Mouse (Mus musculus): ENCODE results near the gene Stac3. TPM values are rescaled to one million over a fixed set of nuclear protein-coding genes. Genes with fewer than 3 reads are reported as not detected.

Stac3 gene
- polyA plus RNA-seq (2012): 0.10 and 0.22 TPM in 2 replicates

DNA sequence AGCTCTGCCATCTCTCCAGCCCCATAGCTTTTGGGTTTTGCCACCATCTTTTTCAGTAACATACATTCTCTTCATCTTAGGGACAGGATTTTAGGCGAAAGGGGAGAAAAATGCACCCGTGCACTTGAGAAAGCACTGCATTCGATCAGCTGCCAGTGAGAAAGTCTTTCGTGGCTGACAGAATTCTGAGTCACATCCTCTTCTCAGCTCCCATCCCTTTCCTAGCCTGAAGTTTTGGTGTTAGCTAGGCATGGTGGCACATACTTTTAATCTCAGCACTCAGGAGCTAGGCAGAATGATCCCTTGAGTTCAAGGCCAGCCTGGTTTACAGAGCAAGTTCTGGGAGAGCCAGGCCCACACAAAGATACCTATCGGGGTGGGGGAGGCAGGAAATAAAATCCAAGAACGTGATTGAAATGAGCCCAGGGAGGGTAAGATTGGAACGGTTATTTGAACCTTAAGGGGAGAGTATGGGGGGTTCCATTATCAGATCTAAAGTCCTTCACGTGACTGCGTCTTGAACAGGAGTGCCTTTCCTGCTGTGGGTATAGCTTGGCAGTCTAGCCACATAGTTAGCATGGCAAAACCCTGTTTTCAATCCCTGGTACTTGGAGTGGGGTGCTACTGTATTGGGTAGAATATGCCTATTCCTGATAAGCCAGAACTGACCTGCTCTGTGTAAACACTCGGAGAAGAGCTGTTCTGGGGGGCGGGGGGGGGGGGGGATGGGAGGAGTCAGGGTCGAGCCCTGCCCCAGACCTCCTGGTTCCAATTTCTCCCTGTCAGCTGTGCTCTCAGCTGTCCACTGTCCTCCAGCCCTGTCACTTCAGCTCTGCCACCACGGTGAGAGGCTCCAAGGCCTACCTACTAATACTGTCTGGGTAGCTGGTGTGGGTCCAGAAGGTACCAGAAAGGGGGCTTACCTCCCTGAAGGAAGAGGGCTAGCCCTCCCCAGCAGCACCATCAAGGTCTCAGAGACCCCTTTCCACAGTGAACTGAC, at the start of gene Stac3:
TSS of gene Stac3 (plus strand) at position 793 of the 1,000 bp plus-strand sequence.
- no peak for TF ChIP-seq GATA1 (IDR thresholded peaks at IDR 0.05; ENCODE audit: low read length)

- no peak for TF ChIP-seq GATA1 (IDR thresholded peaks at IDR 0.05; ENCODE audit: low read length)
Measured at GRCm38 (mm10) chr10:127453701-127454100, 47.8 kb upstream of the Stac3 start.

- TF ChIP-seq GATA1 (IDR thresholded peaks at IDR 0.05; ENCODE audit: low read length): no peak
Measured at GRCm38 (mm10) chr10:127462411-127463096, 38.9 kb upstream of the Stac3 start.

DNA sequence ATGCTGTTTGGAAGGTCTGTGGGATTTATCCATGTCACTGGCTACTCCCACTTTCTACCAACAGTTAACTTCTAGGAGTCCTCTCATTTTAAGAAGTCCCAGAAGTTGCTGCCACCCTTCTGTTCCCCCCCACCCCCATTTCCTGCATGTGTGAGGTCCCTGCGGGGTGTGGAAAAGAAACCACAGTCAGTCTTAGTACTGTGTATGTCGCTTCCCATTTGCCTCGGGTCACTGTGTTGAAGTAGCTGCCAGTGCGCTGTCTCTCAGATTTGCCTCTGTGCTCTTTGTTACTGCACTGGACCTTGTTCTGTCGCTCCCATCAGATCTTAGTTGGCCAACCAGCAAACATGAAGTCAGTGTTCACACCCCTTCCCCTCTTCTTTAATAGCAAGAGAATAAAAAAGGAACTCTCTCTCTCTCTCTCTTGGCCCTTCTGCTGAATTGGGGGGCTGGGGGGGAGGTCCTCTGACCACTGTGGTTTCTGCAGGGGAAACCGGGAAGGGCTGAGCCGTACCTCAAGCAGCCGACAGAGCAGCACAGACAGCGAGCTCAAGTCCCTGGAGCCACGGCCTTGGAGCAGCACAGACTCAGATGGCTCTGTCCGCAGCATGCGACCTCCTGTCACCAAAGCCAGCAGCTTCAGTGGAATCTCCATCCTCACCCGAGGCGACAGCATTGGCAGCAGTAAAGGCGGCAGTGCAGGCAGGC, 30.1 kb upstream of the Stac3 start:
- TF ChIP-seq GATA1 (IDR thresholded peaks at IDR 0.05; ENCODE audit: low read length): no peak

DNA sequence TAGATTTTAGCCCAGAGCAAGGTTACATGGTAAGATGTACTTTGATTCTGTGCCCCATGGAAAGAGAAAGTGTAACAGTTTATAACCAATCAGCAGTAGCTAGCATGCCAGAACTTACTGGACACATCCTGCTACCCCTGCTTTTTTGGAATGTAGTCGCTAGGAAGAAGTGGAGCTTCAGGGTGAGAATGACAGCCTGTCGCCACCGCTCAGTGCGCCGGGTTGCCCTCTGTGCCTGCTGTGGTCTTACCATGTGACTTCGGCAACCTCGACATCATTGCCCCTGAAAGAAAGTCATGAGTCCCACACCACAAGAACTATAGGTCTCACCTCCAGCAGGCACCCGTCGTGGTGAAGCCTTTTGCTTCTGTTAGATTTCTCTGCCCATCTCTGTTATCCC, 28.8 kb upstream of the Stac3 start:
- no peak for TF ChIP-seq GATA1 (IDR thresholded peaks at IDR 0.05; ENCODE audit: low read length)

GRCm38 (mm10) chr10:127475175-127475574, 26.3 kb upstream of the Stac3 start:
- no peak for TF ChIP-seq GATA1 (IDR thresholded peaks at IDR 0.05; ENCODE audit: low read length)

DNA sequence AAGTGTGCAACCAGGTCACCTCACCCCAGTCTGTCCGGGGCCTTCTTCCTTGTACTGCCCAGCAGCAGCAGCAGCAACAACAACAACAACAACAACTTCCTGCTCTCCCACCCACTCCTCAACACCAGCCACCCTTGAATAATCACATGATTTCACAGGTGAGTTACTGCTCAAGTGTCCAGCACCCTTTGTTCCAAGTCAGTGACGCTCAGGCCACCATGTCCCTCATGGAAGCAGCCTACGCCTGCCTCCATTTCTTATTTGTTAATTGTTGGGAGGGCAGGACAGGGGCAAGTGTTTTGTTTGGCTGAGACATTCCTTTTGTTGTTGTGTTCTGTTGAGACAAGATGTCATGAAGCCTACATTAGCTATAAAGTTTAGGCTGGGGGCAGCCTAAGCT, 24.9 kb upstream of the Stac3 start:
- no peak for TF ChIP-seq GATA1 (IDR thresholded peaks at IDR 0.05; ENCODE audit: low read length)

- no peak for TF ChIP-seq GATA1 (IDR thresholded peaks at IDR 0.05; ENCODE audit: low read length)
Measured at GRCm38 (mm10) chr10:127477301-127477700, 24.2 kb upstream of the Stac3 start.

GRCm38 (mm10) chr10:127479131-127479530, 22.4 kb upstream of the Stac3 start:
- no peak for TF ChIP-seq GATA1 (IDR thresholded peaks at IDR 0.05; ENCODE audit: low read length)

- TF ChIP-seq GATA1 (IDR thresholded peaks at IDR 0.05; ENCODE audit: low read length): no peak
Measured at GRCm38 (mm10) chr10:127480833-127481813, 20.4 kb upstream of the Stac3 start.

- no peak for TF ChIP-seq GATA1 (IDR thresholded peaks at IDR 0.05; ENCODE audit: low read length)
Measured at GRCm38 (mm10) chr10:127485235-127485634, 16.3 kb upstream of the Stac3 start.

- no peak for TF ChIP-seq GATA1 (IDR thresholded peaks at IDR 0.05; ENCODE audit: low read length)
Measured at GRCm38 (mm10) chr10:127488856-127489255, 12.6 kb upstream of the Stac3 start.

DNA sequence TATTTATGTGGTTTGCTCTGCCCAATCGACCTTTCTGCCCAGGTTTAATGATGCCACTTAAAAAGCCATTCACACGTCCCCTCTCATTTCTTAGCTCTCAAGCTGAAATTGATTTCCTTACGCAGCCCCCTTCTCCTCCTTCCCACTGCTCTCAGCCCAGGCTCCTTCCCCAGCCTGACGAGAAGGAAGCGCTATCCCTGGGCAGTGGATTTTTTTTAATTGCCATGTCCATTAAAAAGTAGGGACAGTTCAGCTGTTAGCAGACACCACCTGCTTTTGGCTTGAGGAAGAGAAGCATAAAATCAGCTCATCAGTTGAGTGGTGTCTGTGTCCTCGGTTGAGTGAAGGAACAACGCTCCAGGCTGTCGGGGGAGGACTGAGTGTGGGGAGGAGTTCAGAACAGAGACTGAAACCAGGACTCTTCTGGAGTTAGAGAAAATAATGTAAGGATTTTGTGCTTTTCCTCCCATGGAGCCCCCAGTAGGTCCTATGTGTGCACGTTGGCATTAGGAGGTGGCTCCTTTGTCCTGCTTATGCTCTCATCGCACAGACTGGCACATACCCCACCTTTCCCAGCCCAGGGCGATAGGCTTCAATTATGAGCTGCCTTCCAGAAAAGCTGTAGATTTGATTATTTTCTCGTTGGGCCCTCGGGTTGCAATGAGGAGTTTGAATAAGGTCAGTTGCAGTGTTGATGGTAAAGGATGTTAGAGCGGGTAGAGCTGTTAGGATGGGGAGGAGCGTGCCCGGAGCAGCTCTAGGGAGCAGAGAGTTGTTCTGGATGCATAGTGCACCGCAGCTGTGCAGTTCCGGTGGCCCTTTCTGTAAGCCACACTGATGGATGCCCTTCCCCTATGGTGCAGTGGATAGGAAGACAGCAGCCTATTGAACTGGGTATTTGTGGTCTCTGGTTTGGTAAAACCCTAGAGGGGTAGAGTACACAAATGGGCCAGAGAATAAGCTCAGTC, 11.0 kb upstream of the Stac3 start:
- TF ChIP-seq GATA1 (IDR thresholded peaks at IDR 0.05; ENCODE audit: low read length): no peak

Measured in G1E-ER4 (cell line).